Mouse (Mus musculus): Measurements from ENCODE around the gene Pias4. TPM values are rescaled to one million over a fixed set of nuclear protein-coding genes. Genes with fewer than 3 reads are reported as not detected.

Pias4 gene
- polyA plus RNA-seq, 1 experiment from 2014 or later = 33.5 TPM

DNA sequence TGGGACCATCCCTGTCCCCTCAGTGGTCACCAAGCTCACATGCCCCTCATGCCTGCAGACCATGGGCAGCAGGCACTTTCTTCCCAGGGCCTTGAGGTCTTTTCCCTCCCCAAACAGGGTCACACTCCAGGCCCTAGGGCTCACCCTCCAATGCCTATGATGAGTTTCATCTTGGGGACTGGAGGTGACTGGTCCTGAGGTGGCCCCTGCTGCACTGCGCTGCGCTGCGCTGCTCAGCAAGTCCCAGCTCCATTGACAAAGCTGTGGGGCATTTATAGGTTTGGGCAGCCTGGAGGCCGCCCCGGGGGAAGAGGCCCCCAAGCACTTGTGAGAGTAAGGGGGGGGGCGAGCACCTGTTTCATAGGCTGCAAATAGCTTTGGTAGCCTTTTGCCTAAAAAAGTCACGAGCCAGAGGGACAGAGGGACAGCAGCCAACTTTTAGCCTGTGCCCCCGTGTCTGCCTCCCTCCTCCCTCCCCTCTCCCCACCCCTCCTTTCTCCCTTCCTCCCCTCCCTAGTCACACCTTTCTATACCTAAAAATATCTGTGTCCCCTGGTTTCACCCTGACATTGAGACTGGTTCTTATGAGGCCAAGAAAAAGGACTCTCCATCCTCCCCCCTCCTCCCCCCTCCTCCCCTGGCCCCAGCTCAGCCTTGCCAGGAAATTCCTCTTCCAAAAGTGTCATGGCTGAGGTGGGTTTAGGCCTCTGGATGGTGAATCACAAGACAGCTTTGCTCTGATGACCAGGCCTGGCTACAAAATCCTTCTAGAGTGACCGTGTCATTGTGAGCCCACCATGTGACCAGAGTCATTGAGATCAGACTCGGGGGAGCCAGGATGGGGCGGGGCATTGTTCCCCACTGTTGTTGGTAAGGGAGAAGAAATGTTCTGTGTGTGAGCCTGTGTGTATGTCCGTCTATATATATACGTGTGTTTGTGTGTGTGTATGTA lies 34.4 kb upstream of the Pias4 start, which contains the start of gene Nmrk2:
TSS of gene Nmrk2 (minus strand) at position 245 of the 952 bp plus-strand sequence.
- Histone ChIP-seq H3K27me3 (ENCODE audit: control insufficient read depth, insufficient read depth, low read length) (peaks cover 6% of the 10 kb centered on the region; the same call in 1 of the 2 replicates), H3K27ac (replicated peaks in 1 of 2; ENCODE audit: control insufficient read depth in 1 of 2, insufficient read depth in 1 of 2, low read depth in 2 of 2, low read length in 2 of 2) (peak within 1 kb of the TSS; percentile 88 to 91), H3K9ac (ENCODE audit: low read length) (peak within 1 kb of the TSS; percentile 69), H3K4me3 (ENCODE audit: control insufficient read depth in 1 of 2, insufficient read depth in 1 of 2, low read depth in 1 of 2, low read length in 2 of 2) (peak within 1 kb of the TSS in 1 of 2 experiments; percentile 6; a peak in 1 of 4 replicates), H3K9me3 (ENCODE audit: control insufficient read depth, low read length) (no peaks in the 10 kb centered on the region), H3K4me2 (ENCODE audit: low read length) (peak within 1 kb of the TSS; percentile 50), H3K4me1 (ENCODE audit: control insufficient read depth in 2 of 2, insufficient read depth in 2 of 2, low read length in 2 of 2) (peaks cover 42 to 52% of the 10 kb centered on the region in 2 experiments), H3K36me3 (ENCODE audit: control insufficient read depth, insufficient read depth, low read length) (0 out of 2 replicates have a peak, but pooled peaks cover 3% of the 10 kb centered on the region)
- WGBS = 33% methylated on average over 13 of the region's 13 CpGs
- peak; percentile 22 for ATAC-seq (ENCODE audit: insufficient number of reproducible peaks, insufficient read depth, low FRiP score, low read depth)

DNA sequence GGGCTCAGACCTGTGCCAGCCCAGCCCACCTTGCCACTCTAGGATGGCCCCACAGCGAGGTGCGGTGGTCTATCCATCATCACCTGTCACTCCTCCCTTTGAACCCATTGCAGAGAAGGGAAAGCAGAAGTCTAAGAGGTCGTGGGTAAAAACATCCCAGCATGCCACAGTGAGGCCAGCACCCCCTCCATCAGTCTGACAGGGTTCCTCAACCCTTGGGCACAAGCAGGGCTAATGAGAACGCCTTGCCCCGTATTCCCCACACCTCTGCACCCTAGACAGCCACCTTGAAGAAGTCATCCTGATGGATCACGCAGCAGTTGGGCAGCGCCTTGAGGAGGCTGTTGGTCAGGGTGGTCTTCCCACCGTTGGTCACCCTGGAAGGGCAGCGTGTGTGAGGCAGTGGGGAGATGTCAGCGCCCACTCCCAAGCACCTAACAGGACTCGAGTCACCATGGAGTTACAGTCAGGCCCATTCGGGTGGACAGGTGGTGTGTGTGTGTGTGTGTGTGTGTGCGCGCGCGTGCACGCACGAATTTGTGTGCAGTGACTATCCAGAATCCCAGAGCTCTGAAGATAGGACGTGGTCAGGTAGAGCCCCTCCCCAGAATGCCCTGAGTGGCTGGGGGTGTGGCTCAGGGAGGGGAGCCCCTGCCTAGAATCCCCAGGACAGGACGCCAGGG lies 33.0 kb upstream of the Pias4 start:
- Histone ChIP-seq H3K4me2 (ENCODE audit: low read length) (peak overlapping the region; percentile 50), H3K27ac (replicated peaks in 1 of 2; ENCODE audit: control insufficient read depth in 1 of 2, insufficient read depth in 1 of 2, low read depth in 2 of 2, low read length in 2 of 2) (peak overlapping the region; percentile 88 to 91), H3K4me1 (ENCODE audit: control insufficient read depth in 2 of 2, insufficient read depth in 2 of 2, low read length in 2 of 2) (peaks cover 42 to 55% of the 10 kb centered on the region in 2 experiments), H3K27me3 (ENCODE audit: control insufficient read depth, insufficient read depth, low read length) (peaks cover 6% of the 10 kb centered on the region; the same call in 1 of the 2 replicates), H3K9ac (ENCODE audit: low read length) (peak overlapping the region; percentile 69), H3K36me3 (ENCODE audit: control insufficient read depth, insufficient read depth, low read length) (peaks cover 3% of the 10 kb centered on the region; the same call in 1 of the 2 replicates), H3K4me3 (ENCODE audit: control insufficient read depth in 1 of 2, insufficient read depth in 1 of 2, low read depth in 1 of 2, low read length in 2 of 2) (no peak overlapping the region), H3K9me3 (ENCODE audit: control insufficient read depth, low read length) (no peaks in the 10 kb centered on the region)
- WGBS = 61% methylated on average over 20 of the region's 20 CpGs
- no peak for ATAC-seq (ENCODE audit: insufficient number of reproducible peaks, insufficient read depth, low FRiP score, low read depth)

DNA sequence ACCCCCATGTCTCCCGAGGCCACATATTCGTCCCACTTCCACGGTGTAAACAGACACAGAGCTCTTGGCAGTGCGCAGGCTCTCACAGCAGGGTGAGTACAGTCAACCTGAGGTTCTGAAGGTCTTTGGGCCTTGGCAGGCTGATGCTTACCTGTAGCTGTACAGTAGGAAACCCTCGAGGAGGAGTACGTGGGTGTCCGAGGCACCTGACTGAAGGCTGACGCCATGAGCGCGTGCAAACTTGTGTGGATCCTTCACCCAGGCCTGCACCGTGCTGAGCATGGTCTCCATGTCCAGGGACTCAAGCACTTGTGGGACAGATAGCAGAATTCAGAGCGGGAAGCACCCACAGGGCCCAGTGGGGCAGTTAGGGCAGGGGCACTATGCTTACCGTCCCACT lies 32.4 kb upstream of the Pias4 start:
- Histone ChIP-seq H3K27ac (replicated peaks in 1 of 2; ENCODE audit: control insufficient read depth in 1 of 2, insufficient read depth in 1 of 2, low read depth in 2 of 2, low read length in 2 of 2) (peak overlapping the region; percentile 88 to 91), H3K9ac (ENCODE audit: low read length) (peak overlapping the region; percentile 69), H3K9me3 (ENCODE audit: control insufficient read depth, low read length) (no peaks in the 10 kb centered on the region), H3K4me3 (ENCODE audit: control insufficient read depth in 1 of 2, insufficient read depth in 1 of 2, low read depth in 1 of 2, low read length in 2 of 2) (no peak overlapping the region), H3K4me1 (ENCODE audit: control insufficient read depth in 2 of 2, insufficient read depth in 2 of 2, low read length in 2 of 2) (peaks cover 42 to 55% of the 10 kb centered on the region in 2 experiments), H3K4me2 (ENCODE audit: low read length) (peak overlapping the region; percentile 50), H3K36me3 (ENCODE audit: control insufficient read depth, insufficient read depth, low read length) (peaks cover 3% of the 10 kb centered on the region; the same call in 1 of the 2 replicates), H3K27me3 (ENCODE audit: control insufficient read depth, insufficient read depth, low read length) (peaks cover 6% of the 10 kb centered on the region; the same call in 1 of the 2 replicates)
- 68% methylated on average over 13 of the region's 13 CpGs for WGBS
- ATAC-seq (ENCODE audit: insufficient number of reproducible peaks, insufficient read depth, low FRiP score, low read depth) = no peak

DNA sequence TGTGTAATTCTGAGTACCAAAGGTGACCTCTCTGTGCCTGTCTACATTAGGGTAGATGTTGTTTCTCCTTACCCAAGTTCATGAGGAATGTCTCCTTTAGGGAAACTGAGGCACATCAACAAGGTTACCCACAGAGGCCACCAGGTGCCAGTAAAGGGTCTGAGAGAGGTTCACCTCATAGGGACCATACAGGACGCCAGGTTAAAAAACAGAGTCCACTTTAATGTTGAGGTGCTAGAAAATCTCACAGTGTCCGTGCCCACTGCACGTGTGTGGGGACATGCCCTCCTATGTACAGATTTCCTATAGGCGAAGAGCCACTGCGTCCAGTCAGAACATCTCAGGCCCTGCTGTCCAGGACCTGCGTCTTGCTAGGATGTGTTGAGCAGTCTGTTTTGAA lies 31.3 kb upstream of the Pias4 start:
- WGBS = 71% methylated on average over 6 of the region's 6 CpGs
- peak overlapping the region; percentile 50 for H3K4me2 ChIP-seq (ENCODE audit: low read length)
- H3K4me3 ChIP-seq (ENCODE audit: control insufficient read depth in 1 of 2, insufficient read depth in 1 of 2, low read depth in 1 of 2, low read length in 2 of 2) = no peak overlapping the region
- peaks cover 44 to 58% of the 10 kb centered on the region in 2 experiments for H3K4me1 ChIP-seq (ENCODE audit: control insufficient read depth in 2 of 2, insufficient read depth in 2 of 2, low read length in 2 of 2)
- ATAC-seq (ENCODE audit: insufficient number of reproducible peaks, insufficient read depth, low FRiP score, low read depth) = no peak
- no peaks in the 10 kb centered on the region for H3K9me3 ChIP-seq (ENCODE audit: control insufficient read depth, low read length)
- H3K9ac ChIP-seq (ENCODE audit: low read length) = peak overlapping the region; percentile 69
- H3K36me3 ChIP-seq (ENCODE audit: control insufficient read depth, insufficient read depth, low read length) = peaks cover 3% of the 10 kb centered on the region; the same call in 1 of the 2 replicates
- peaks cover 6% of the 10 kb centered on the region; the same call in 1 of the 2 replicates for H3K27me3 ChIP-seq (ENCODE audit: control insufficient read depth, insufficient read depth, low read length)
- peak overlapping the region; percentile 15 to 91; a peak in 3 of 4 replicates for H3K27ac ChIP-seq (replicated peaks in 1 of 2; ENCODE audit: control insufficient read depth in 1 of 2, insufficient read depth in 1 of 2, low read depth in 2 of 2, low read length in 2 of 2)

DNA sequence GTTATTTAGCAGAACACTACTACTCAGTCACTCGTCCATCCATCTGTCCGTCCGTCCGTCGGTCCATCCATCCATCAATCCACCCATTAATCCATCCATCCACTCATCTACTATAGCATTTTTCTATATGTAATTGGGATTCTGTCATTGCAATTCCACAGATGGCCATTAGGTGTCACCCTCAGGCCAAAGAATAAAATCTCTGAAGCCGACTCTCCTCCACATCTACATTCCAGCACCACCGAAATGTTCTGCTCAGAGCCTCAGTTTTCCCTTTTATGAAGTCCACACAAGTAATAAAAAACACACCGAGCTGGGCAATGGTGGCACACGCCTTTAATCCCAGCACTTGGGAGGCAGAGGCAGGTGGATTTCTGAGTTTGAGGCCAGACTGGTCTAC lies 30.5 kb upstream of the Pias4 start:
- Histone ChIP-seq H3K9ac (ENCODE audit: low read length) (peak overlapping the region; percentile 99), H3K4me3 (ENCODE audit: control insufficient read depth in 1 of 2, insufficient read depth in 1 of 2, low read depth in 1 of 2, low read length in 2 of 2) (no peak overlapping the region), H3K4me2 (ENCODE audit: low read length) (peak overlapping the region; percentile 86), H3K4me1 (ENCODE audit: control insufficient read depth in 2 of 2, insufficient read depth in 2 of 2, low read length in 2 of 2) (peaks cover 44 to 61% of the 10 kb centered on the region in 2 experiments), H3K27ac (replicated peaks in 1 of 2; ENCODE audit: control insufficient read depth in 1 of 2, insufficient read depth in 1 of 2, low read depth in 2 of 2, low read length in 2 of 2) (peak overlapping the region in 1 of 2 experiments; percentile 91; a peak in 3 of 4 replicates), H3K9me3 (ENCODE audit: control insufficient read depth, low read length) (no peaks in the 10 kb centered on the region), H3K27me3 (ENCODE audit: control insufficient read depth, insufficient read depth, low read length) (peaks cover 6% of the 10 kb centered on the region; the same call in 1 of the 2 replicates), H3K36me3 (ENCODE audit: control insufficient read depth, insufficient read depth, low read length) (peaks cover 3% of the 10 kb centered on the region; the same call in 1 of the 2 replicates)
- WGBS = 6% methylated on average over 9 of the region's 9 CpGs
- ATAC-seq (ENCODE audit: insufficient number of reproducible peaks, insufficient read depth, low FRiP score, low read depth) = no peak

DNA sequence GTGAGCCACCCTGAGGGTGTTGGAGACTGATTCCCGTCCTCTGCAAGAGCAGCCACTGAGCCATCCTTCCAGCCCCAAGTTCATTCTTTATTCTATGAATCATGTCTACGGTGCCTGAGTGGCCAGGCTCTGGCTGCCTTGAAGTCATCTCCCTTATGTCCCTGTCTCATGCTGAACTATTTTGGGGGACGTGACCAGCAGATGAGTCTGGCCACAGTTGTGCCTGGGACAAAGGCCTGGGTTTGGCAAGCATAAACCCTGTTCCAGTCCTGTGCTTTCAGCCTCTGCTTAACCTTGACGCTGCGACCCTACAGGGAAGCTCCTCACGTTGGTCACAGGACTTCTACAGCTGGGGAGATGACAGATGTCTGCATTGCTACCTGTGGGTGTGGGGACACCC lies 29.6 kb upstream of the Pias4 start:
- WGBS = 21% methylated on average over 6 of the region's 6 CpGs
- Histone ChIP-seq H3K36me3 (ENCODE audit: control insufficient read depth, insufficient read depth, low read length) (peaks cover 3% of the 10 kb centered on the region; the same call in 1 of the 2 replicates), H3K27me3 (ENCODE audit: control insufficient read depth, insufficient read depth, low read length) (peaks cover 6% of the 10 kb centered on the region; the same call in 1 of the 2 replicates), H3K9ac (ENCODE audit: low read length) (peak overlapping the region; percentile 99), H3K4me1 (ENCODE audit: control insufficient read depth in 2 of 2, insufficient read depth in 2 of 2, low read length in 2 of 2) (peaks cover 42 to 59% of the 10 kb centered on the region in 2 experiments), H3K4me3 (ENCODE audit: control insufficient read depth in 1 of 2, insufficient read depth in 1 of 2, low read depth in 1 of 2, low read length in 2 of 2) (peak overlapping the region; percentile 10 to 59; a peak in 3 of 4 replicates), H3K9me3 (ENCODE audit: control insufficient read depth, low read length) (no peaks in the 10 kb centered on the region), H3K27ac (replicated peaks in 1 of 2; ENCODE audit: control insufficient read depth in 1 of 2, insufficient read depth in 1 of 2, low read depth in 2 of 2, low read length in 2 of 2) (peak overlapping the region; percentile 100), H3K4me2 (ENCODE audit: low read length) (peak overlapping the region; percentile 86)
- no peak for ATAC-seq (ENCODE audit: insufficient number of reproducible peaks, insufficient read depth, low FRiP score, low read depth)

DNA sequence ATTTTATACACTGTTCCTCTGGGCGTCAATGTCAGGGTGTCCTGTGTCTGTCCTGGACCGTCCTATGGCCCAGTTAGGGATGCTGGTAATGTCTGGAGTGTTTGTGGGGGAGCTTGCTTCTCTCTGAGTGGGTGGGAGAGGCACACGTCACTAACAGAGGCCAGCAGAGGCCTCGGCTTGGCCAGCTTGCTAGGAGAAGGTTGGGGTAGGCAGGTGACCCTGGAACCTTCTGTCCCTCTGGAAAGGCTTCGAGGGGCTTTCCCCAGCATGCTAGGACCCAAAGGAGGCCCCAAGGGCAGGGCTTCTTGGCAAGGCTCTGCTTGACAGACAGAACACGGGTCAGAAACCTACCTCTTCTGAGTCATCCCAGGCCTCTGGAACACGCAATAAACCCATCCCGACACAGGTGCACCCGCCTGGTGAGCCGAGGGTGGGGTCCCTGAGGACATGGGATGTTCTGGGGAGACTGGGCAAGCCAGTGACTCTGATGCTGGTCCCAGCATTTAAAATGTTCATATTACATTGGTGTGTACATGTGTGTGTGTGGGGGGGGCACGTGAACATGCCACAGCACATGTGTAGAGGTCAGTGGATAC lies 28.8 kb upstream of the Pias4 start:
- peaks cover 6% of the 10 kb centered on the region; the same call in 1 of the 2 replicates for H3K27me3 ChIP-seq (ENCODE audit: control insufficient read depth, insufficient read depth, low read length)
- H3K9me3 ChIP-seq (ENCODE audit: control insufficient read depth, low read length) = no peaks in the 10 kb centered on the region
- peaks cover 4% of the 10 kb centered on the region; the same call in 1 of the 2 replicates for H3K36me3 ChIP-seq (ENCODE audit: control insufficient read depth, insufficient read depth, low read length)
- H3K9ac ChIP-seq (ENCODE audit: low read length) = peak overlapping the region; percentile 99
- peak overlapping the region; percentile 59 to 64 for H3K4me3 ChIP-seq (ENCODE audit: control insufficient read depth in 1 of 2, insufficient read depth in 1 of 2, low read depth in 1 of 2, low read length in 2 of 2)
- H3K4me1 ChIP-seq (ENCODE audit: control insufficient read depth in 2 of 2, insufficient read depth in 2 of 2, low read length in 2 of 2) = peaks cover 41 to 58% of the 10 kb centered on the region in 2 experiments
- peak overlapping the region; percentile 100 for H3K27ac ChIP-seq (replicated peaks in 1 of 2; ENCODE audit: control insufficient read depth in 1 of 2, insufficient read depth in 1 of 2, low read depth in 2 of 2, low read length in 2 of 2)
- 41% methylated on average over 11 of the region's 11 CpGs for WGBS
- ATAC-seq (ENCODE audit: insufficient number of reproducible peaks, insufficient read depth, low FRiP score, low read depth) = no peak
- peak overlapping the region; percentile 86 for H3K4me2 ChIP-seq (ENCODE audit: low read length)

Data from heart, embryonic 14.5 days (tissue).